Mouse (Mus musculus): ENCODE measurements around the gene Dtd1.

The Dtd1 gene

DNA sequence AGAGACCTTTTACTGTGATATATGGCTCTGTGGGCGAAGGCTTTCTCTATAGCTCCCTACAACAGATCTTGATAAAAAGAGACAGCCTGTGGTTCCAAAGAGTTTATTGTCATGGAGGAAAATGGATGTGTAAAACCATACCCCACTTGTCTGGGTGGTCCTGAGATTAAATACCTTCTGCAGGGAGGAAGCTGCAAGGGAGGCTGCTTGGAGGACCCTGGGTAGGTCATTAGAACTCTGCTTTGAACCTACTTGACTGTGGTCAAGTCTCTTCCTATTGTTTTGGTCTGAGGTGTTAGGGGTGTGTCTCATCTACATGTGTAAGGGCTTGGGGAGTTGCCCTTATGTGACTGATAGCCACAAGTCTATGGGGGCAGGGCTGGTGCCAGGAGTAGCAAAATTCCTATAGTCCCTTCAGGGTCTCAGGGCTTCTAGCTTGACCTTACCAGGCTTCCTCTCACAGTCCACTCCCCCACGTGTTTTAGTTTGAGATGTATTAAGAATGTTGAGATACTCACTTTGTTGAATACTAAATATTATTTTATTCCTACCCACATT, 115.6 kb downstream of the Dtd1 start:
- no peak for DNase-seq (ENCODE audit: low spot score)

GRCm38 (mm10) chr2:144716248-144716647, 116.6 kb downstream of the Dtd1 start:
- DNase-seq (ENCODE audit: low spot score) = no peak

DNA sequence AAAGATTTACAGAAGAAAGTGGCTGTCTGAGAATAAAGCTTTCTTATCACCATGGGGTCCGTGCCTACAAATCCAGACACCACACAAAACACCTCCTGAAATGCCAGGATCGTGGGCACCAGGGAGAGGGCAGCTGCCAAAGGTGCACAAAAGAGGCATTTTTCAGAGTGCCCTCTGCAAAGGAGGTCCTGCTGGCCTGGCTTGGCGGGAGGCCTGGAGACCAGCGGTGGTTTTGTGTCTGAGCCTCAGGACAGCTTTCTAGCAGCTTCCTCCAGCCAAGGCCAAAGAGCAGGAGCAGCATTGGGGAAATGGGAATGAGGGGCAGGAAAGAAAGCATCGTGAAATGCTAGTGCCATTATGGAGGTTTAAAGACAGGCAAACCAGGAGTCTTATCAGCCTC, 118.6 kb downstream of the Dtd1 start:
- DNase-seq (ENCODE audit: low spot score) = no peak

DNA sequence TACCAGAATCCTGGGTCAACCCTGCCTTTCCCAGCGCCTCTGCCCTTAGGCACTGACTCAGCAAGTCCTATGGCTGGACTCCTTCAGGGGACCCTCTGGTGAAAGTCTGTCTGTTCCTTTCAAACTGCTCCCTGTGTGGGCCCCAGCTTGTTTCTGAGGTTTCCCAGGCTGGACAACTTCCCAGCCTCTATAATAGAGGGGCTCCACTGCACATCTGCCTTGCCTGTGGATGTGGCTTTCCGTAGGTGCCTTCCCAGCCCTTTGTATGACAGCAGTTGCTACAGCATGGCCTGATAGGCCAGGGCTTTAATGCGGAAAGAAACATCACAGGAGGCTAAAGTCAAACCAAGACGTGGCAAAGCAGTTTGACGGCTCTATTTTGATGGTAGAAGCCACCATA, 119.6 kb downstream of the Dtd1 start:
- DNase-seq (ENCODE audit: low spot score) = no peak

GRCm38 (mm10) chr2:144719718-144720117, 120.0 kb downstream of the Dtd1 start:
- no peak for DNase-seq (ENCODE audit: low spot score)

- peak; percentile 10 for DNase-seq (ENCODE audit: low spot score)
Measured at GRCm38 (mm10) chr2:144720407-144720959, 120.8 kb downstream of the Dtd1 start.

GRCm38 (mm10) chr2:144724679-144725078, 125.0 kb downstream of the Dtd1 start:
- DNase-seq (ENCODE audit: low spot score) = no peak

GRCm38 (mm10) chr2:144727136-144727535, 127.4 kb downstream of the Dtd1 start:
- no peak for DNase-seq (ENCODE audit: low spot score)

DNA sequence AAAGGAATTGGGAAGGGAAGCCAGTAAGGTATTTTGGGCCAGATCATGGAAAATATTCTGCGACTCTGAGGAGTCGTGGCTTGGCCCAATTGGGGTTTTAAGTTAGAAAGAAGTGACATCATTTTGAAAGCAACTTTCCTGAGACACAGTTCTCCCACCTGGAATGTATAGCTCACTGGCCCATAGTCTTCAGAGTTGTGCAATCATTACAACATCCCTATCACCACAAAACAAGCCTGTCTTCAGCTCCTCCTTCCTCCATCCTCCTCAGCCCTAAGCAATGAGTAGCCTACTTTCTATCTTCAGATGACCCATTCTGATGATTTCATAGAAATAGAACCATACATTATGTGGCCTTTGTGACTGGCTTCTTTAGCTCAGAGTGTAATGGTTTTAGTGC, 130.1 kb downstream of the Dtd1 start:
- no peak for DNase-seq (ENCODE audit: low spot score)

GRCm38 (mm10) chr2:144738161-144738560, 138.5 kb downstream of the Dtd1 start:
- no peak for DNase-seq (ENCODE audit: low spot score)

GRCm38 (mm10) chr2:144738576-144738975, 138.9 kb downstream of the Dtd1 start:
- no peak for DNase-seq (ENCODE audit: low spot score)

DNA sequence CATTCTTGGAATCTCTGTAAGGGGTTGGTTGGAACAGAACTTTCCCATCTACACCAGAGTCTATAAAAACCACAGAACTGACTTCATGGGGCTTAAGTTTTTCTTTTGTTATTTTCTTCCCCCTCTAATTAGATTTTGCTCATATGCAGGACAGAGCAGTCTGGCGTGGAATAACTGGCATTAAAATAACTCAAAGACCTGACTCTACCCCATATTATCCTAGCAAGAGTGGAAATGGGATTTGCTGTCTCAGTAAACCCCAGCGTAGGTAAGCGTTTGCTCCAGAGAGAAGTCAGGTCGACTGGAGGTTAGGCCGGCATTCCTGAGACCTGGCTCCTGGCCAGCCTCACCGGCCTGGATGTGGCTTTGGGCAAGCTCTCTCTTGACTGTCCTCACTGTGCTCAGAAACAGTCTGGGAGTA, 140.9 kb downstream of the Dtd1 start:
- DNase-seq (ENCODE audit: low spot score) = no peak

DNA sequence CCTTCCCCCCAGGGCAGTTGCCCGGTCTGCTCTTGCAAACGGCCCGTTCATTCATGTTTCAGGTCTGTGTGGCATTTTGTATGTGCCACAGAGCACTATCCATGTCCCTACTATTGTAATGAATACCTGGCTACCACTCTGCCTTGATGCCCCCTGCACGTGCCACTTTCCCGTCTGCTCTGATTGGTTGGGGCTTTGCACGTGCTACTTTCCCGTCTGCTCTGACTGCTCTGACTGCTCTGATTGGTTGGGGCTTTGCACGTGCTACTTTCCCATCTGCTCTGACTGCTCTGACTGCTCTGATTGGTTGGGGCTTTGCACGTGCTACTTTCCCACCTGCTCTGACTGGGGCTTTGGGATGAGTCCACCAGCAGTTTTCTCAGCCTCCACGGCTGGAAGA, 142.3 kb downstream of the Dtd1 start:
- DNase-seq (ENCODE audit: low spot score) = no peak

- no peak for DNase-seq (ENCODE audit: low spot score)
Measured at GRCm38 (mm10) chr2:144743316-144743715, 143.6 kb downstream of the Dtd1 start.

DNA sequence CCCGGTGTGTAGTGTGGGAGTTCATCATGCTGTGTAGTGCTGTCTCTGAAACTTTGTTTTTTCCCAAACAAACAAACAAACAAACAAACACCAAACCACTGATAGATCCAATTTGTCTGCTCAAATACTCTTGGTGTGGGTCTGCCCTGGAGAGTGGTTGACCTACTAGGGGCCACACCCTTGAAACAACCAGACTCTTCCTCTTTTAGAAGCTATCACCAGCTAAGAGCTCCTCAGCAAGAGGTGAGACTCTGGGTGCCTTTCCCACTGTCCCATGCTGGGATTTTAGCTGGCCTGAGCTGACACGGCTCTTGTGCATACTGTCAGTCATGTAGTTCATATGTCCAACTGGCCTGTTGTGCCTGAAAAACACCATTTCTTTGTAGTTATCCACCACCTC, 145.6 kb downstream of the Dtd1 start:
- no peak for DNase-seq (ENCODE audit: low spot score)

GRCm38 (mm10) chr2:144746046-144746783, 146.5 kb downstream of the Dtd1 start:
- no peak for DNase-seq (ENCODE audit: low spot score)

GRCm38 (mm10) chr2:144753604-144754003, 153.9 kb downstream of the Dtd1 start:
- no peak for DNase-seq (ENCODE audit: low spot score)

GRCm38 (mm10) chr2:144755016-144755415, 155.3 kb downstream of the Dtd1 start:
- DNase-seq (ENCODE audit: low spot score) = no peak

DNA sequence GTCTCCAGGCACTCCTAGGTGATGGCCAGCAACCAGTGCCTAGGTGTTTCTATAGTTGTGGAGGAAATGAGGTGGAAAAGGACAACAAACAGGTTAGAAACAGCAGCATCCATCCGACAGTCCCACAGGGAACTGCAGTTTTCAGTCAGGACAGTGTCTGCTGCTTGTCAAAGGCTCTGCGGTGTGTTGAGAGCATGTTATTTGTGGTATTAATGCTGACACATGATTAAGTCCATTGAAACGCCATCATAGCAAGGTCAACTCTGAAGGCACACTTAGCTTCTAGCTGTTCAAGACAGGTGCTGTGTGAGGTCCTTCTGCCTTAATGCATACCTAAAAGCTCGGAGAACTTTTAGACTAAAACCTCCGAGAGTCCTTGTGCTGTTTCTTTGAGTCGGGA, 161.0 kb downstream of the Dtd1 start:
- DNase-seq (ENCODE audit: low spot score) = no peak

- no peak for DNase-seq (ENCODE audit: low spot score)
Measured at GRCm38 (mm10) chr2:144763706-144764105, 164.0 kb downstream of the Dtd1 start.

GRCm38 (mm10) chr2:144764116-144764788, 164.6 kb downstream of the Dtd1 start:
- no peak for DNase-seq (ENCODE audit: low spot score)

GRCm38 (mm10) chr2:144765219-144765618, 165.5 kb downstream of the Dtd1 start:
- DNase-seq (ENCODE audit: low spot score) = no peak

Data from yolk sac, embryonic 10.5 days (tissue).